Mouse (Mus musculus): ENCODE measurements around the gene Olfr571. TPM values are rescaled to one million over a fixed set of nuclear protein-coding genes. Genes with fewer than 3 reads are reported as not detected.

The Olfr571 gene
- not detected in 2 replicates for total RNA-seq (2017)

DNA sequence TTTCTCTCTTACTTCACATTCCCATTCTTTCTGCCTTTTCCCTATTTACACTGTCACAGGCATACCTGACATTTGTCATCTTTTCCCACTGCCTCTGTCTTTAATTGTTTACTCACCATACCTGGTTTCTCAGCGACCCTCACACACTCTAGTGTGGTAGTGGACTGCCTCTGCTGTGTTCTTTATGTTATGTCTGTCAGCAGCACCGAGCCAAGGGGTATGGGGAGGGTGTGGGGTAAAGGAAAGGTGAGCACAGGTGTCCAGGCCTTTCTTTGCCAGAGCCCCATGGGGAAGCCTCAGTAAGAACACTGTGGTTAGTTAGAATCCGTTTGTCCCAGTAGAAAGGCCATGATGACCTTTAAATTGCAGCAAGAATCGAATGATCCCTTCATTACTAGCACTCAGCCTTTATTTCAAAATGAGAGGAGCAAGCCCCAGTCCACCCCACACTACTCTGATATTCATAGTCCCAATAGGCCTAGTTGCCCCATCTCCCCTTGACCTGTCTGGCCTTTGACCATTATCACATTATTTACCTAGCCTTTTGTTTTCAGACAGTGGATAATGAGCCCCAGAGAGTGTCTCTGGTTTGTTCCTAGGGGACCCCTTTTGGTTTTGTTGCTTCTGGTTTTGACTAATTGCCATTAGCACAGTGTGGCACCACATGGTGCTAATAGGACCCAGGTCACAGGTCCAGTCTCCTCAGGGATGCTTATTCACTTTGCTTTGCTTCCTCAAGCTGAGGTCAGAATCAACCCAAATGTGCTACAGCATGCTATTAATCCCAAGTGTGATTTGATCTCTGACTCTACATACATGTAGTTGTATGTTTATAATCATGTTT, at the start of gene Olfr571:
Gene Olfr571, minus strand, starts transcription at position 505 of the 844 bp plus-strand sequence.
- ATAC-seq (replicated peaks; ENCODE audit: low read depth, poor library complexity, severe bottlenecking) = no peak

DNA sequence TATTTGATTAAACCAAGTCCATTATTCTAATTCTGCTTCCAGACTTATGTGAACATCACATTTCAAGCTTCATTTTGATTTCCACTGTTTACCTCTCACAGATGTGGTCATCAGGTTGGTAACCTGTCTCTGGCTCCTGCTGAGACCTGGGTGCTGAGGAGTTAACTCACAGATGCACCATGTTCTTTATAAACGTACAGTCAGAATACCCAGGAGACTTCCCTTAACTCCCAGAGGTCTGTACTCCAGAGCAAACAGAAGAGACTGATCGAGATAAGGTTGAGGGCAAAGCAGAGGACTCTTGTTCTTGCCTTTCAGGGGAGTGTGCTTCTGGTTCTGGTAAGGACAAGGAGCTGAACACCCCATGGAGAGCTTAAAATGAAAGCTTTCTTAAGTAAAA, 45.0 kb upstream of the Olfr571 start, which contains the start of gene Olfr576:
Gene Olfr576, plus strand, starts transcription at position 301 of the 400 bp plus-strand sequence.
- no peak for ATAC-seq (replicated peaks; ENCODE audit: low read depth, poor library complexity, severe bottlenecking)

DNA sequence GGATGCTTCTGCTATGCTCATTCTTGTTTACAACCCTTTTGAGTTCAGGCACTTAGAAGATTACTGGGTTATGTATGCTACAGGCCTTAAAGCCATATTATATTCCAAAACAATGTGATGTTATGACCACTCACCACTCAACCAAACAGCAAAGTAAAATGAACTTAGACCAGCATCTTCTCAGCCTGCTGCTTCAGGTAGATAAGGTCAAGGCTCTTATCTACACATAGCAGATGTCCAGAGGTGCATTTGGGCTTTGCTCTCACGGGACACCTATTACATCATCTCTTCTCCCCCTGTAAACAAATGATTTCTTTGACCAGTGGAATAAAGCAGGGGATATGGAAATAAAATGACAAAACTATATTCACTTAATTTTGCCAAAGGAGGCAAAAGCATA, 41.3 kb upstream of the Olfr571 start, which contains the start of gene Olfr575:
Gene Olfr575, minus strand, starts transcription at position 183 of the 400 bp plus-strand sequence.
- ATAC-seq (replicated peaks; ENCODE audit: low read depth, poor library complexity, severe bottlenecking) = no peak

DNA sequence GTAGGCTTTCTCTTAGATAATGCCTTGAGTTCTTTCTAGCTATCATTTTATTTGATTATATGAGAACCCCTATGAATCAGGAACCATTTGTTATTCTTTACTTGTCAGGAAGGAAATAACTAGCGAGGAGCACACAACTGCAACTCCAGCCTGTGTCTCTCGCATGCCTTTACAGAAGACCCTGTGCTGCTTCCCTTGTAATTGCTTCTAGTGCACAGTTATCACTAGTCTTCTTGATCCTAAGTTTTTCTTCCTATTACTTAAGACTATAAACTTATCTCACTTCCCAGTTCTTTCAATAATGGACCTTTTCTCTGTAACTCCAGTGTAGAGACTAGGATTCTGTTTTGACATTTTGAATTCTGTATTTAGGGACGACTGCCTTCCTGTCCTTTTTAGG, 40.8 kb upstream of the Olfr571 start:
- ATAC-seq (replicated peaks; ENCODE audit: low read depth, poor library complexity, severe bottlenecking) = no peak

DNA sequence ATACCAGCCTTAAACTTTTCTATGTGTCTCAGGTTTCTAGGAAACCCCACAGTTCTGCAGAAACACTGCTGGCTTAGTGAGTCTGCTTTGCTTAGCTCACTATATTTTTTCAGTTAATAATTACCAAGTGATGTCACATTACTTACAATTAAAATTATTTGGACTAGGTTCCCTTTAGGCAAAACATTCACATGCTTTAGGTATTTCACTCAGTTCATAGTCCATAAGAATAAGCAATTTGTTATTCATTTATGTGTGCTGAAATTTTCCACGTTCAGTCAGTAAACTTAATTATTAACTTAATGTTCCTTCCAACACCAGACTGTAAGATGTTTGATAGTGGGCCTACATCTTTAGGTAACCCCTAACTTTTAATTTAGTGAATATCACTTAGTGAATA, 33.4 kb upstream of the Olfr571 start:
- ATAC-seq (replicated peaks; ENCODE audit: low read depth, poor library complexity, severe bottlenecking) = no peak

DNA sequence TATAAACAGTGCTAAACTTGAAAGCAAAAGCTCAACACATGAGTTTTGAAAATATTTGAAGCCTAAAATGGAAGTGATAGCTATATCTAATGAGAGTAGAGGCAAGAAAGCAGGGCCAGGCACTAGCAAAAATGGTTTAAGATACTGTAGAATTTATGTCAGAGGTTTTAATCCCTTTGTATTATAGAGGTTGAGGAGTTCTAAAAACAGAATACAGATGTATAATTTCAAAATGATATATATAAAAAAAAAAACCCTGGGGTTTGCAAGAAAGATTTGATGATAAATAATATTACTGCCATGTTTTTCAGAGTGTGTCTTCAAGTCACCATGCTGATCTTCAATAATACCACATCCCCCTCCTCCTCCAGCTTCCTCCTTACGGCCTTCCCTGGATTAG, 30.8 kb upstream of the Olfr571 start, which contains the start of gene Olfr574:
Gene Olfr574, plus strand, starts transcription at position 301 of the 400 bp plus-strand sequence.
- no peak for ATAC-seq (replicated peaks; ENCODE audit: low read depth, poor library complexity, severe bottlenecking)

DNA sequence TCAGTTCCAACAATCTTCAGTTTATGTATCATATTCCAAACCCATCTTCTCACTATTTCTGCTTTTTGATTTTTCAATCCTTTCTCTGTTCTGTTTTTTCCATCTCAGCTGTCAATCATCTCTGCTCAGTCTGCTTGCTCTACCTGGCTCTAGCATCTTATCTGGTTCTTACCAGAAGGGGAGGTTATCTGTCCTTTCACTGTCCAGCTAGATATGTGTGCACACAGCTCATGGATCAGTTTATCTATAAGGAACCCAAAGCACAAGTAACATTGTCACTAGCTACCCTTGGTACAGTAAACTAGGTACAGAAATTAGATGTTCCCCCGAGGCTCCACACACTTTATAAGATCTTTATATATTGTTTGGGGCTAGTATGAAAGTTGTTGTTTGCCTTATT, 26.1 kb upstream of the Olfr571 start:
- ATAC-seq (replicated peaks; ENCODE audit: low read depth, poor library complexity, severe bottlenecking) = no peak

DNA sequence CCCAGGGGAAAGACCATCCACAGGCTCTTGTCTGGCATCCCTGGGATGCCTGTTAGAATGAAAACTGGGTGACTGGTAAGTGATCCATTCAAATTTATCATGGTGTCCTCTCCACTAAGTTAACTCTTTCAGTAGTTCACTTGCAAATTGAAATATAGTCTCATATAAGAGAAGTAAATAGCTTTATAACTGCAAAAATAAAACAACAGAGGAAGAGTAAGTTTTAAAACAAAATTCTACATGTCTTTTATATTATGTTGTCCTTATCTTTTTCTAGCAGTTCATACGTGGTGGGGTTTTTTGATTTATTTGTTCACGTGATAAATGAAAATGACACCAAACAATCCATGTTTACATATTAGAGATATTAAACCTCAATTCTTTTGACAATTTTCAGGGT, 25.1 kb upstream of the Olfr571 start, which contains the start of gene Olfr573-ps1:
Gene Olfr573-ps1, minus strand, starts transcription at position 101 of the 400 bp plus-strand sequence.
- ATAC-seq (replicated peaks; ENCODE audit: low read depth, poor library complexity, severe bottlenecking) = no peak

DNA sequence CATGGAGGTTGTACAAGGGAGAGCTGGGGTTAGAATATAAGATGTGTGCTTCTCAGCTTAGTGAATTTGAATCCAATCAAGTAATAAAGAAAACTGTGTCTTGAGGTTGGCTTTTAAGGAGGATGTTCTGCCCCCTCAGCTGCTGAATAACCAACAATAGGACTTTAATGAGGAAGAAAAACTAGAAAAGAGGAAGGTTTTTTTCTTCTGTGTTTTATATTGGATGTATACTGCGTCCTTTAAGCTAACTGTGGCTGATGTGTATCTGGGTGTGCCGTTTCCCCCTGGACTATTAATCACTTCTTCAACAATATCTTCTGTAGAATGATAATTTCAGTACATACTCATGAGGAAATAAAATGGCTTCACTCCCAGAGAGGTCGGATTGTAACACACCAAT, 9.8 kb upstream of the Olfr571 start:
- ATAC-seq (replicated peaks; ENCODE audit: low read depth, poor library complexity, severe bottlenecking) = peak; percentile 62; the same call in 1 of the 2 replicates

DNA sequence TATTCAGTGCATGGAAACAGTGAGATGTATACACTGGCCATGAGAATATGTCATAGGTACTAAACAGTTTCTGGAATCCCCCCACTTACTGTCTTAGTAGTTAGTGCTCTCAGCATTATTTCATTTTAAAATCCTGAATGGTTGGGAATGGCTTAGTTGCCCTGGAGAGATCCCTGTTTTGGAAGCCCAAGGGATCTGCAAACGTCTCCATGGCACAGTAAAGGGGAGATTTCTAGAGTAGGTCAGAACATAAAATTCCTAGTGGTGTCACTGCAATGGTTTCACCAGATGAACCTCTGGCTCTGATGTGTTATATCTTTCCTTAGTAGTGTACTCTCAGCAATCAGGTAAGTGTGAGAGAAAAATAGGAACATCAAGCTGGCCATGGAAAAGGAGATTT, 6.8 kb upstream of the Olfr571 start, which contains the start of gene Olfr572:
Gene Olfr572, plus strand, starts transcription at position 301 of the 400 bp plus-strand sequence.
- ATAC-seq (replicated peaks; ENCODE audit: low read depth, poor library complexity, severe bottlenecking) = no peak

DNA sequence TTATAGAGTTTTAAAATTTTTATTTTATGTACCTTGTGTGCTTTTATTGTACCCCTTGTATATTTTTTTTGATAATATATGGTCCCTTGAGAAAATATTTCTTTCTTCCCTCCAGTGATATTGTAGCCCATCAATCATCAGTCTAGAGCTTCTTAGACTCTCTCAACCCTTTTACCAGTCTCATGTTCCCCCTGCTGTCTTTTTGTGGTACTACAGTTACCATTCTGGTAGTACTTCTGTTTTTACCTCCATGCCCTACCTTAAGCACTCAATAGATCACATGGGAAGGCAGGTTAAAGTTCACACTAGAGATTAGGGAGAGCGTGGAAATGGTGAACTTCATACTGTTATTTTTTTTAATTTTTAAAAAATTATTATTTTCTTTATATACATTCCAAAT, 2.3 kb upstream of the Olfr571 start:
- peak; percentile 95 for ATAC-seq (replicated peaks; ENCODE audit: low read depth, poor library complexity, severe bottlenecking)

DNA sequence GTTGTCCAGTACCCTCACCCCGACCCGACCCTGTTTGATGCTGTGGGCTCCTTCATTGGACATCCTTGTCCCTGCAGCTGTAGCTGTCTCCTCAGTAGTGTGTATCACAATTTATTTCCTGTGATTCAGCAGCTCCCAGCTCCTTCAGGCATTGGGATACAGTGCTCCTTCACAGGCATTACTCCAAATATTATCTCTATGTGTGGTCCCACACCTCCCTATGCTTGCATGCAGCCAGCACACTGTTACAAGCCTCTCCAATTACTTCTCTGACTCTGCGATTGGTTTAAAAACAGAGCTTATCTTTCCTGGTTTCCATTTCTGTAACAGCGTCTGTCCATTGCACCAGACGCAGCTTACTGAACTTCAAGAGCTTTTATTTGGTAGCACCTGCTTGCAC, 931 bp downstream of the Olfr571 start:
- ATAC-seq (replicated peaks; ENCODE audit: low read depth, poor library complexity, severe bottlenecking) = no peak

DNA sequence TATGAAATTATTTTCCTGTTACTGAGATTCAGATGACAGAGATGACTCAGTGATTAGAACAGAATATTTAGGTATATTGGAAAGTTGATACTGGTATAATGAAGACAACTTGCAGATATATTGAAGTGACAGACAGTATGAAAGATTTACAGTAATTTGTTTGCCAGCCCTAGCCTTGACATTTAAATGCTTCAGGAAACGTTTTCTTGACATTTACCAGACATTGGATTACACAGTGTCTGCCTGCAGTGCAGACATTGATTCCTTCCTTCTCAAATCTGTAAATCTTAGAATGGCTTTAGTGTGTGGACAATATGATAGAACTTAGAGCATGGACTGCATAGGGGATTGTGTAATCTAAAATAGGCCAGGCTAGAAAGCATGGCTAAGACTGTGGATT, 2.1 kb downstream of the Olfr571 start:
- no peak for ATAC-seq (replicated peaks; ENCODE audit: low read depth, poor library complexity, severe bottlenecking)

DNA sequence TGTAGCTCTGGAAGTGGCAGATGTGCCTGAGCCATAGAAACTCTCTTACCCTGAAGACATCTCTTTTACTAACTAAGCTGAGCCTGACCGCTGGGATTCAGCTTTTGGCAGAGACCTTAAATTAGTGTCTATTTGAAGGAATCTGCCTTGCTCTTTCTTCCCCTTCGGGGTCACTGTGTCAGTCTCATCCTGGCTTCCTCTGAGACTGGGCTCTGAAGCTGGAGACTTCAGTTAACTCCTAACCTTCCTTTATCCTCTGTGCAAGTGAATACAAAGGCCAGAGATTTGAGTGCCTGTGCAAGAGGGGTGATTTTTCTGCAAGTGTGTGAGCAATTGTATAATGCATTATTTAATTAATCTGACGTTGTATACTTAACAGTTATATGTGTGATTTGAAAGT, 26.6 kb downstream of the Olfr571 start, which contains the start of gene Olfr569:
Gene Olfr569, minus strand, starts transcription at position 101 of the 400 bp plus-strand sequence.
- no peak for ATAC-seq (replicated peaks; ENCODE audit: low read depth, poor library complexity, severe bottlenecking)

DNA sequence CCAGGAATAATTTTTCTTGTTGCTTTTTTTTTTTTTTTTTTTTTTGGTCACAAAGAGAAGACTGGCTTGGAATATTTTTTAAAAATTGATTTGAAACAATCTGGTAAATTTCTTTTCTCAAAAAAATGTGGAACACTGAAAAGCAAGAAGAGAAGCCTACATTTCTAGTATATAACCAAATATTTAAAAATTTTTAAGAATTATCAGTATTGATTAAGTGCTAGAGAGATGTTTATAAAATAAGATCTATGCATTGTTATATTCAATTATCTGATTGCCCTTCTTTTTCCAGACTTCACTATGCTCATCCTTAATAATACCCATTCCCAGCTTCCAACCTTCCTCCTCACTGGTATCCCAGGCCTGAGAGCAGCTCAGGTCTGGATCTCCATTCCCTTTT, 40.5 kb downstream of the Olfr571 start, which contains the start of gene Olfr568:
Gene Olfr568, plus strand, starts transcription at position 301 of the 400 bp plus-strand sequence.
- no peak for ATAC-seq (replicated peaks; ENCODE audit: low read depth, poor library complexity, severe bottlenecking)

DNA sequence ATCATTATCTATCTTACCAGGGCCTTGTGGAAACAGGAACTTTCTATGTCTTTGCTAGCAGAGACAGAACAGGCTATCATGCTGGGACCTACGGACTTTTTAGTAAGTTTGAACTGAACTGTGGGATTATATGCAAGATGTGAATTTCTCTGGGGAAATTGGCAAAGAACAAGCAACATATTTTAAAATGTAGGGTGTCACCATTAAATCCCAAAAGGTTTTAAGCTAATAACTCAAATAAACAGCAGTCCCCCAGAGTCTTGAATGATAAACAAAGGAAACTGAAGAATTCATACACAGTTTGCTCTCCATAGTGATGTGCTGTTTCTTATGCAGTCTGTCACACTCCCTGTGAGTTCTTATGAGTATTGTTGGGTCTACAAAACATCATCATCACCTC, 58.7 kb downstream of the Olfr571 start, which contains the start of gene Olfr566:
Gene Olfr566, minus strand, starts transcription at position 101 of the 400 bp plus-strand sequence.
- ATAC-seq (replicated peaks; ENCODE audit: low read depth, poor library complexity, severe bottlenecking) = no peak

DNA sequence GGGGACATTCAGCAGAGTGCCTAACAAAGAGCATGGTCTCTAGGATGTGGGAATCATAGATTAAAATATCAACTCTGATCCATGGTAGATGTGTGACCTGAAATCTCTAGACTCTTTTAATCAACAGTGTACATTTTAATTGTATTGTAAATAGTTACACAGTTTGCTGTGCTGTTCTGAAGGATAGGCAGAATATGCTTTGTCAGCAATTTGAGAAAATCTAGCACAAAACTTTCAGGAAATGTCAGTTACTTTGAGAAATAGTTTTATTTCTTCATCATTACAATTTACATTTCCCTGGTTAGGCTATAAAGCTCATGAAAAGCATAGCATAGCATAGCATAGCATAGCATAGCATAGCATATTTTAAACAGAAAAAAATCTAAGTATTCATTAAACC, 61.5 kb downstream of the Olfr571 start:
- no peak for ATAC-seq (replicated peaks; ENCODE audit: low read depth, poor library complexity, severe bottlenecking)
